Mouse (Mus musculus) cerebellum, postnatal 14 days (tissue): ENCODE measurements at regions not wholly inside any gene's neighbourhood (a gene's known extent, or its start where the extent isn't known, plus 50 kb on each side); places are given as distances from the start of the nearest gene placed in this dataset.
A peak's percentile ranks its signal among the peaks of the same experiment; 100 is the strongest.

Source experiments
- DNase-seq, 2 experiments: peaks; one replicate each; pipeline ENCODE4 v3.0.0; 2021; ENCODE audit warnings: mixed read lengths in 2 of 2

- DNase-seq = no peak
Measured at GRCm38 (mm10) chr8:44765677-44766076, 169.6 kb upstream of the Fat1 start.

GRCm38 (mm10) chr8:44766111-44766873, 169.0 kb upstream of the Fat1 start:
- no peak for DNase-seq

DNA sequence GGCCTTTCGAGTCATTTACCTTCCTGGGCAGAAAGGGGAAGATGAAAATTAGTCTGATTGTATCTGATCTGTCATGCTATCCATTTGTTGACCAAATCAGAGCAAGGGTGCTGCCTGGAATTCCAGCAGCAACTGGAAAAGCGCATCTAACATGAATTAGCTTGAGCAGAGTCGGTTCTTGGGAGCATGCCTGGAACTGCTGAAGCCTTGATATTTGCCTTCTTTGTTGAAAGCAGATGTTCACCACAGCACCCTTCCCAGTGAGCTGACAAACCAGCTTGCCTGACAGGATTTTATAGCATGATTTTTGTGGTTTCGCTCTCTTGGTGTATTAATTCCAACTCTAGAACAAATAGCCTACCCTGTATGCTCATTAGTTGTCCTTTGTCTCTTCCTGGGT, 168.0 kb upstream of the Fat1 start:
- DNase-seq = peak in 1 of 2 experiments; percentile 12

DNA sequence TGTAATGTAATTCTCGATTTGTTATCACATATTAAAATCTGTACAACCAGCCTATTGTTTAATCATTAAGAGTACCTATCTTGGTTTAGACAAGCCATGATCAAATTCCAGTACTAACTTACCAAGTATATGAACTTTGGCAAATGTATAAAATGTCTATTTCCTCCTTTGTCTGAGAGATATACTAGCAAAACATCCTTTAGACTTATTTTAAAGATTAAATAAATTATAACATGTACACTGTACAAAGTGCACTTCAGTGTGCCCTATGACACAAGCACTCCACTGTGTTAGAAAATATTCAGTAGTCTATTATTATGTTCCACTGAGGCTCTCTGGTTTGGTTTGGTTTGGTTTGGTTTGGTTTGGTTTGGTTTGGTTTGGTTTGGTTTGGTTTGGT, 156.0 kb upstream of the Fat1 start:
- DNase-seq = no peak

DNA sequence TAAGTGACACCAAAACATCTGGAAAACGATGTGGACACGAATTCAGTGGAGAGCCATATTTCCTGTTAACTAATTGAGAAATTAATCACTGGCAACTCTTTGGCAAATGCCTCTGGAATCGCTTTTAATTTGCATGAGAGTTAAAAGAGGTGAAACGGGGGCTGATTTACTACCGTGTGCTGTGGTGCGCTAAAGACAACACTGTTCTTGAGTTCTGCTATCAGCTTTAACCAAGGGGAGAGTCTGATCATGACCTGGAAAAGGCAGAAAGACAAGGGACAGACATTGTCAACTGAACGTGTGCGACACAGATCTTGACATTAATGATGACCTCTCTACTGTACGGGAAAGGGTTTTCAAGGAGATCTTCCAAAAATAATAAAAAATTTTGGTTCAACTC, 152.8 kb upstream of the Fat1 start:
- DNase-seq = no peak

DNA sequence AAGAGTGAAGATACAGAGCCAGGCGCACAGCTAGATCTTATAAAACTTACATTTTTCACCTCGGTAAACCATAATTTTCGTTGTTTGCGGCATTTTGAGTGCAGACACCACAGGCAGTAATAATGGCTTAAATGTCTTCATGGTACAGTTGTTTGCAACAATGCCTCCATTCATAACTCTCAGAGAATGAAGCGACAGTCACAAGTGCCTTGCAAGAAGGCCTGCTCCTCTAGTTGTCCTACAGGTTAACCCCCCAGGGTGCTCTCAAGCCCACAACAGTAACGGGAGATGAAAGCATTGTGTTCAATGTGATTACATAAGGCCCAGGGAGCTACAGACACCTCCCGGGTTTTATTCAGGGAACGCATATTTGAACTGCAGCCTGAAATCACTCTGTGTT, 150.1 kb upstream of the Fat1 start:
- no peak for DNase-seq

DNA sequence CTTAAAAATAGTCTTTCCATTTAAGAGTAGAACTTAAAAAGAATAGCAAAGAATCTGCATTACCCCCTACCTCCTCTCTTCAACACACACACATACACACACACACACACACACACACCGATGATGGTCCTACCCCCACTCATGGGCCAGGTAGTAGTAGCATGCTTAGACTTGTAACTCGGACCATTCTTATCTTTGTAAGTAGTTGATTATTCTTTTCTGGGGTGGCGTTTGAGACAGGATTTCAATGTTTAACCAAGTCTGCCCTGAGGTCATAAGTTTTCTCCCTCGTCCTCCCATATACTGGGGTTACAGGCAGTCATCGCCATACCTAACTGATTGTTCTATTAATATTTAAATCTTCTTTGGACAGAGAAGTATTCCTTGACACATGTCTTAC, 148.5 kb upstream of the Fat1 start:
- no peak for DNase-seq

DNA sequence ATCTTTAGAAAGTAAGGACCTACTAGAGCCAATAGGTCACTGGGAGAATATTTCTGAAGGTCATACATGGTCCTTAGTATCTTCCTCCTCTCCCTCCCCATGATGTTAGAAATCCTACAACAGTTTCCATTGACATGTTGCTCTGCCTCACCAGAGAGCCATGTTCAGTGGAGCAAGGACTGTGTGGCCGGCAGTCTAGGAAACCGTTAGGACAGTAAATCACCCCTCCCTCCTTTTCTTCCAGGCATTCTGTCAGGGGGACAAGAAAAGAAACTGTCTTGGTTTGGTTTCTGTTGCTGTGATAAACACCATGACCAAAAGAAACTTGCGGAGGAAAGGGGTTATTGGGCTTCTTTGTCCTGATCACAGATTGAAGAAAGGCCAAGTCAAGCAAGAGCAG, 147.0 kb upstream of the Fat1 start:
- no peak for DNase-seq

DNA sequence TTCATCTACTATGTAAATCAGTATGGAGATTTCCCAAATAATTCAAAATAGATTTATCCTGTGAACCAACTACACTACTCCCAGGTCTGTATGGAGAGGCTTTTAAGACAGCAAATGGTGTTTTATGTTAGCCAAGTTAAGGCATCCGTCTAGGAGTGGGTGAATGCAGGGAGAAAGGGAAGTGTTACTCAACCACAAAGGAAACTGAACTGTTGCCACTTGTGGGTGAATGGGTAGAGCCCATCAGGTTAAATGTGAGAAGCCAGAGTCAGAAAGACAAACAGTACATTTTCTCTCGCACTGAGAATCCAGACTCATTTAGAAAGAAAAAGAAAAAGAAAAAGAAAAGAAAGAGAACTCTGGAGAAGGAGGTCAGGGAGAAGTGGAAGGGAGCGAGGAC, 135.7 kb upstream of the Fat1 start:
- DNase-seq = no peak

- no peak for DNase-seq
Measured at GRCm38 (mm10) chr8:44800827-44801273, 134.4 kb upstream of the Fat1 start.

- no peak for DNase-seq
Measured at GRCm38 (mm10) chr8:44801604-44802206, 133.5 kb upstream of the Fat1 start.

GRCm38 (mm10) chr8:44802331-44802730, 132.9 kb upstream of the Fat1 start:
- no peak for DNase-seq

GRCm38 (mm10) chr8:44804414-44805178, 130.7 kb upstream of the Fat1 start:
- DNase-seq = no peak

DNA sequence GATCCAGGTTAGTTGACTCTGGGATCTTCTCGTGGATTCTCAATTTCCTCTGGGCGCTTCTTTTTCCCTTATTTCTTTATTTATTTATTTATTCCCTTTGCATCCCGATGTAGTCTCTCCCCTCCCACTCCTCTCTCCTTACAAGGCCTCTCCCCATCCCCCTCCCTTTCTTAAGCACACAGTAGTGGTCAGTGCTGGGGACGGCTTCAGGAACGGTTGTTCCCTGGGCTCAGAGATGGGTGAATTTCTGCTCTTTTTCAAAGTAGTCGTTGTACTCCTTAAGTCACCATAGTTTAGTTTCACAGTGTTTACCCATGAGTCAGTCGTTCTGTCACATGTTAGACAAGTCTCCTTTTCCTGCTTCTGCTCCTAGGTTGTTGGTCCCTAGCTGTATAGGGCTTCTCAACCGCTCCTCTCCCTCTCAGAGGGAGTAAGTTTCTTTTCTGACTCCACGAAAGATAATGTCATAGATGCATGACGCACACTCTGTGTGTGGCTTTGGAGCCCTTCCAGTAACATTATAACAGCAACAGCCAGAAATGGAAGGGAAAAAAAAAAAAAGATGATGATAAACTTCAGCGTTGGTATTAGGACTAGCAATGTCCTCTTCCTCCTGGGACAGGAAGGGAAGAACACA, 129.9 kb upstream of the Fat1 start:
- no peak for DNase-seq

DNA sequence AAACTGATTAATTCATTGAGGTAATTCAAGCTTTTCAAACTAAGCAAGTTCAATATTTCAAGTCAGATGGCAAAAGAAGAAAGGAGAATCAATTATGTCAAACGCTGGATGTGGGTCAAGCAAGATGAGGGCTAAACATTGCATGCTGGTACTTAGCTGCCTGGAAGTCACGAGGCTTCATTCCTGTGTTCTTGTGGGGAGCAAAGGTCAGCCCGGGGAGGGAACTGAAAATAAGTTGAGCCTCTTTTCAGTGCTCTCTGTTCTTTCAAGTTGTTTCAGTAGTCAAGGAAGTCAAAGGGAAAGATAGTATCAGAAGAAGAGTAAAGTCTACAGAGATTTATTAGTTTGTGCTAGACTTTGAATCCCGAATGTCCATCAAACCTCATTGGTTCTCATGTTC, 122.9 kb upstream of the Fat1 start:
- no peak for DNase-seq

DNA sequence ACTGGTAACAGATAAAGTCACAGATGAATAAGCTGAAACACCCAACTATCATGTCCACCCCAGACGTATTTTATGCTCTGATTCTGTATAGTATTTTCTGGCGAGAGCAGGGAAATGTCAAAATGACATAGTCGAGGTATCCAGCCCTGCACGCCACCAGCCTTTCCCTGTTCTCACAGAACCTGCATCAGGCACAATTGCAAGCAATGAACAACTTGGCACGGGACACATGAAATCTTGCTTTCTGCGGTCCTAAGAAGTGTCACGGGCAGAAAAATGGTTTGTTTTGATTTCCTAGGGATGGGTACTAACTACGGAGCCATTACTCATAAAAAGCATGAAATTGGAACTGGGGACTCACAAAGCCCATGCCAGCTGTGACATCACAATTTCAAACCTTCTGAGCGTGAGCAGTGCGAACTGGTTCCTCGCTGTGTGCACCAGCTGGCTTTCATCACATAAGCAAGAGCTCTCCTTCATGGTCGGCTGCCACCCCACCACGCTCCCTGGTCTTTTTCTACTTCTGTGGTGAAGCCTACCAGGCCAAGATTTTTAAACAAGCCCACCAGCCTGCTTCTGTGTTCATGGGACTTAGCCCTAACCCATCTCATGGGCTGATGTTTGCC, 117.6 kb upstream of the Fat1 start:
- DNase-seq = peak; percentile 45 to 58

GRCm38 (mm10) chr8:44819270-44819669, 116.0 kb upstream of the Fat1 start:
- no peak for DNase-seq

GRCm38 (mm10) chr8:44819691-44820090, 115.6 kb upstream of the Fat1 start:
- DNase-seq = no peak

- DNase-seq = no peak
Measured at GRCm38 (mm10) chr8:44825183-44825757, 110.0 kb upstream of the Fat1 start.

GRCm38 (mm10) chr8:44826936-44827335, 108.3 kb upstream of the Fat1 start:
- peak; percentile 57 to 61 for DNase-seq

DNA sequence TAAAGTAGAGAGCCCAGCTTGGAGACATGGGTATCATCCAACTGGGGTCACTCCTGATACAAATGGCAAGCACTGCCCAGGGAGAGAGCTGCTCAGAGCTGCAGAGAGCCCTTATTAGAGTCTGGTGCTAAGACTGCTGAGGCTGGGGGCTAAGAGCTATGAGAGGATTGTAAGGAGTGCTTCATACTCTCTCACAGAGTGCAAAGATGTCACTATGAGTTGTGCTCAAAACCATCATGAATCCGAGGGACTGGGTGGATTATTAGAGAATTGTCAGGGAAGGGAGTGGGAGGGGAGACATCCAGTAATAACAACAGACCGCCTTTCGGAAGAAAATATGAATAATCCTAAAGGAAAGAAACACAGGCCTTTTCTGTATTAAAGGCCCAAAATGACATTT, 107.2 kb upstream of the Fat1 start:
- no peak for DNase-seq

DNA sequence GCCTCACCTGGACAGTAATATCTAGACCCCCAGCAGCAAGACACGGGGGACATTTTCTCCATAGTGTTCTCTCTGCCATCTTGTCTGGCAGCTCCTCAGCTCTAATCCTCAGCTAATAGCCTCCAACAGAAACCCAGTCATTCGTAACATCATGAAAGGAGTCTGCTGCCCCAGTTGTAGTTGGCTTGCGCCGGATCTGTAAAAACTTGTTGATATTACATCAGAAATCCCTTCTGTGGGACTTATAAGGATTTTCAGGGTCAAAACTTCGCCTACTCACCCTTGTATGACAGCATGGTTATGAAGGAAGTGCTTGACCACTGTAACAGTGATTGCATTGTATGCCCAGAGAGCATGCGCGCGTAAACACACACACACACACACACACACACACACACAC, 96.8 kb upstream of the Fat1 start:
- no peak for DNase-seq
